9 mouse cellular contexts compared by ENCODE assay signal in genomic region chr4:55723124-55723523, GRCm38 (mm10).
A peak's percentile ranks its signal among the peaks of the same experiment; 100 is the strongest.
DNase-seq lines count a peak whose midpoint lies in the region; ATAC-seq lines count a peak whose summit lies in the region.
"Had no signal": no experiment of that assay in that cellular context is flagged by ENCODE, and none has a peak within 500 bp of the region (broad histone marks: within the 10 kb centered on the region; RNA-seq: fewer than 3 reads in every experiment).

No protein-coding gene starts in this region.

- no peak for ATAC-seq in inflammation-experienced regulatory T-cells, adult 6 months

- DNase-seq in left cerebral cortex, postnatal 4 days = peak; percentile 75
- DNase-seq in left cerebral cortex, postnatal 36 days (ENCODE audit: low spot score in 2 of 2) = no peak
- peak; percentile 15 for DNase-seq in urinary bladder, postnatal 14 days (ENCODE audit: low spot score)
- DNase-seq in urinary bladder, adult 18-20 months (ENCODE audit: low spot score in 2 of 2) = no peak
- peak; percentile 64 to 71 for DNase-seq in heart, postnatal 10 days
- peak; percentile 79 for DNase-seq in skeletal muscle tissue, adult 2 months (ENCODE audit: low read depth, low spot score)
- DNase-seq in kidney, adult 11 months = no peak
- DNase-seq: thymus, postnatal 36 days had no signal

- intact Hi-C loops in left cerebral cortex, postnatal 4 days (cut with DNase I) = no loop called here
- intact Hi-C loops in left cerebral cortex, postnatal 36 days (cut with DNase I) = no loop called here
- intact Hi-C loops in heart, postnatal 10 days (cut with DNase I) = no loop called here

Comparison
In these comparisons a context has a peak if more than half of its experiments do, and no peak if none do; other contexts are left out.
1. DNase-seq: peak in left cerebral cortex, postnatal 4 days (single experiment), urinary bladder, postnatal 14 days (single experiment), heart, postnatal 10 days (2 of 2) and skeletal muscle tissue, adult 2 months (single experiment); none in left cerebral cortex, postnatal 36 days (0 of 2), urinary bladder, adult 18-20 months (0 of 2) and kidney, adult 11 months (single experiment).